Mouse (Mus musculus): Measurements from ENCODE around the gene Samd4b.
"Not testable (repeated sequence)": the region's sequence is repeated elsewhere in the genome, so short reads cannot be mapped to it uniquely, and the experiment has no call there.

Gene Samd4b

GRCm38 (mm10) chr7:28509121-28509520, 88.8 kb downstream of the Samd4b start:
- not testable (repeated sequence) for DNase-seq (ENCODE audit: low read depth, low spot score)

GRCm38 (mm10) chr7:28505585-28505984, 92.4 kb downstream of the Samd4b start:
- no peak for DNase-seq (ENCODE audit: low read depth, low spot score)

GRCm38 (mm10) chr7:28495426-28495825, 102.5 kb downstream of the Samd4b start:
- DNase-seq (ENCODE audit: low read depth, low spot score) = no peak

- no peak for DNase-seq (ENCODE audit: low read depth, low spot score)
Measured at GRCm38 (mm10) chr7:28492310-28492709, 105.6 kb downstream of the Samd4b start.

- no peak for DNase-seq (ENCODE audit: low read depth, low spot score)
Measured at GRCm38 (mm10) chr7:28490903-28491302, 107.0 kb downstream of the Samd4b start.

GRCm38 (mm10) chr7:28490410-28490809, 107.5 kb downstream of the Samd4b start:
- peak; percentile 37 for DNase-seq (ENCODE audit: low read depth, low spot score)

GRCm38 (mm10) chr7:28488030-28488491, 109.9 kb downstream of the Samd4b start:
- DNase-seq (ENCODE audit: low read depth, low spot score) = no peak

- no peak for DNase-seq (ENCODE audit: low read depth, low spot score)
Measured at GRCm38 (mm10) chr7:28484192-28484591, 113.8 kb downstream of the Samd4b start.

GRCm38 (mm10) chr7:28482854-28483253, 115.1 kb downstream of the Samd4b start:
- DNase-seq (ENCODE audit: low read depth, low spot score) = no peak

- DNase-seq (ENCODE audit: low read depth, low spot score) = no peak
Measured at GRCm38 (mm10) chr7:28478854-28479253, 119.1 kb downstream of the Samd4b start.

GRCm38 (mm10) chr7:28477363-28477762, 120.6 kb downstream of the Samd4b start:
- no peak for DNase-seq (ENCODE audit: low read depth, low spot score)

GRCm38 (mm10) chr7:28476191-28476590, 121.8 kb downstream of the Samd4b start:
- DNase-seq (ENCODE audit: low read depth, low spot score) = no peak

GRCm38 (mm10) chr7:28467213-28467751, 130.7 kb downstream of the Samd4b start:
- DNase-seq (ENCODE audit: low read depth, low spot score) = peak; percentile 36

- DNase-seq (ENCODE audit: low read depth, low spot score) = no peak
Measured at GRCm38 (mm10) chr7:28466721-28467212, 131.2 kb downstream of the Samd4b start.

GRCm38 (mm10) chr7:28464416-28465212, 133.3 kb downstream of the Samd4b start:
- no peak for DNase-seq (ENCODE audit: low read depth, low spot score)

- DNase-seq (ENCODE audit: low read depth, low spot score) = no peak
Measured at GRCm38 (mm10) chr7:28462769-28463168, 135.2 kb downstream of the Samd4b start.

GRCm38 (mm10) chr7:28460361-28460760, 137.6 kb downstream of the Samd4b start:
- DNase-seq (ENCODE audit: low read depth, low spot score) = no peak

GRCm38 (mm10) chr7:28452361-28453005, 145.5 kb downstream of the Samd4b start:
- DNase-seq (ENCODE audit: low read depth, low spot score) = no peak

GRCm38 (mm10) chr7:28451531-28452360, 146.2 kb downstream of the Samd4b start, which contains the start of gene Lrfn1:
Lrfn1 (plus strand) TSS chr7:28451980.
- no peak for DNase-seq (ENCODE audit: low read depth, low spot score)

GRCm38 (mm10) chr7:28447865-28448820, 149.8 kb downstream of the Samd4b start:
- DNase-seq (ENCODE audit: low read depth, low spot score) = no peak

All from embryo, embryonic 11.5 days (tissue).